Mouse (Mus musculus): Measurements from ENCODE around the gene Lima1. TPM values are rescaled to one million over a fixed set of nuclear protein-coding genes. Genes with fewer than 3 reads are reported as not detected.
A peak's percentile ranks its signal among the peaks of the same experiment; 100 is the strongest.

The Lima1 gene
- polyA plus RNA-seq, 1 experiment from 2014 or later, result 54.7 TPM

DNA sequence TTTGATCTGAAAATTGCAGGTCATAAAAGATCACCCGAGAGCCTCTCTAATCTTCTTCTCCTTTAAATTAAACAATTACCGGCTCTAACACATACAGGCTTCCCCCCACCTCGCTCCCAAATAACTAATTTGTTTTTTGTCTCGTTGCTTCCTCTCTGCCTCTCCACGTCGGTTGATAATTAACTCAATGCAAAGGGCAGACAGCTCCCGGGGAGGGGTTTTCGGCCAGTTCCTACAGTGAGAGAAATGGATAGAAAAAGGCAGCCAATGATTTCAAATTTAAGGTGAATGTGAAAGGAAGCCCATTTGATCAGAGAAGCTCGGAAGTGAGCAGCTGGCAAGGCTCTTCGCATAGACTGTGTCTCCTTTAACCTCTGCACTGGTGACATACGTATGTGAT lies 12.8 kb downstream of the Lima1 start:
- 0 out of 2 replicates have a peak, but pooled peaks have one; percentile 21 for ATAC-seq (ENCODE audit: low FRiP score, low TSS enrichment)
- Histone ChIP-seq H3K4me3 (ENCODE audit: low read length) (no peak overlapping the region), H3K36me3 (ENCODE audit: insufficient read depth, low read length) (no peaks in the 10 kb centered on the region), H3K4me2 (replicated peaks; ENCODE audit: low read depth, low read length) (peak overlapping the region; percentile 29; the same call in 1 of the 2 replicates), H3K27ac (ENCODE audit: low read length) (0 out of 2 replicates have a peak overlapping the region, but pooled peaks have one; percentile 29), H3K27me3 (ENCODE audit: insufficient read depth, low read length) (no peaks in the 10 kb centered on the region), H3K9ac (replicated peaks; ENCODE audit: low read length) (no peak overlapping the region), H3K4me1 (ENCODE audit: insufficient read depth, low read length) (peaks cover 39% of the 10 kb centered on the region), H3K9me3 (ENCODE audit: low read length) (no peaks in the 10 kb centered on the region)
- WGBS, result 37% methylated on average over 11 of the region's 11 CpGs

DNA sequence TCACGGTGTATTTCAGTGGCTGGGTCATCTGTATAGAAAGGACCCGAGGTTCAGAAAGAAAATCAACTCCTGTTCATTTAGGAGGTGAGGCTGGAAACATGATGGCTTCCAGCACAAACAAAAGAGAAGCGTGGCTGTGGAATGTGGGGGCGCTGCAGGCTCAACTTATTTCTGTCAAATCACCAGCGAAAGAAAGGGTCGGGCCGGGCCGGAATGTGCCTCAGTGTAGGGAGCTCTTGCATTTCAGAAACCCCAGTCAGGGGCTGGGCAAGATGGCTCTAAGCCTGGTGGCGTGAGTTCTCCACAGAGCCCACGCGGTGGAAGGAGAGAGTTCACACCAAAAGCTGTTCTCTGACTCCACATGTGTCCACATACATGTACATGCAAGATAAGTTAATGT lies 13.3 kb downstream of the Lima1 start:
- Histone ChIP-seq H3K9me3 (ENCODE audit: low read length) (no peaks in the 10 kb centered on the region), H3K4me3 (ENCODE audit: low read length) (no peak overlapping the region), H3K4me1 (ENCODE audit: insufficient read depth, low read length) (peaks cover 39% of the 10 kb centered on the region), H3K9ac (replicated peaks; ENCODE audit: low read length) (0 out of 2 replicates have a peak overlapping the region, but pooled peaks have one; percentile 12), H3K4me2 (replicated peaks; ENCODE audit: low read depth, low read length) (no peak overlapping the region), H3K27me3 (ENCODE audit: insufficient read depth, low read length) (no peaks in the 10 kb centered on the region), H3K36me3 (ENCODE audit: insufficient read depth, low read length) (no peaks in the 10 kb centered on the region), H3K27ac (ENCODE audit: low read length) (peak overlapping the region; percentile 77)
- no peak for ATAC-seq (ENCODE audit: low FRiP score, low TSS enrichment)
- WGBS, result 40% methylated on average over 11 of the region's 11 CpGs

DNA sequence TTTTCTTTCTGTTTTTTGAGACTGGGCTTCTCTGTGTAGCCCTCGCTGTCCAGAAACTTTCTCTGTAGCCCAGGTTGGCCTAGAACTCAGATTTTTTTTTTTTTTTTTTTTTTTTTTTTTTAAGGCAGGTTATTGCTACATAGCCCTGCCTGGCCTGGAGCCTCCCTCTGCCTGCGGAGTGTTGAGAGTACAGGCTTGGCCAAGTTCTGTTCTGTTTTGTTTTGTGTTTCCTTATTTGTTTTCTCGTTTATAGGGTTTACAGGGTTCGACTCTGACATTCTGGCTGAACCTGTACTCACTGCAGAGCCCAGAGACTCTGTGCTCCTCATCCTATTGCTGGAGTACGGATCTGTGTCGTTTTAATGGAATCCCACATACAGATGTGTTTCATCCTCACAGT lies 13.7 kb downstream of the Lima1 start:
- H3K9ac ChIP-seq (replicated peaks; ENCODE audit: low read length), result 0 out of 2 replicates have a peak overlapping the region, but pooled peaks have one; percentile 12
- H3K27me3 ChIP-seq (ENCODE audit: insufficient read depth, low read length), result no peaks in the 10 kb centered on the region
- H3K36me3 ChIP-seq (ENCODE audit: insufficient read depth, low read length), result no peaks in the 10 kb centered on the region
- no peak overlapping the region for H3K4me3 ChIP-seq (ENCODE audit: low read length)
- WGBS, result 71% methylated on average over 6 of the region's 6 CpGs
- H3K4me1 ChIP-seq (ENCODE audit: insufficient read depth, low read length), result peaks cover 35% of the 10 kb centered on the region
- H3K27ac ChIP-seq (ENCODE audit: low read length), result peak overlapping the region; percentile 77
- no peak for ATAC-seq (ENCODE audit: low FRiP score, low TSS enrichment)
- no peak overlapping the region for H3K4me2 ChIP-seq (replicated peaks; ENCODE audit: low read depth, low read length)
- H3K9me3 ChIP-seq (ENCODE audit: low read length), result no peaks in the 10 kb centered on the region

DNA sequence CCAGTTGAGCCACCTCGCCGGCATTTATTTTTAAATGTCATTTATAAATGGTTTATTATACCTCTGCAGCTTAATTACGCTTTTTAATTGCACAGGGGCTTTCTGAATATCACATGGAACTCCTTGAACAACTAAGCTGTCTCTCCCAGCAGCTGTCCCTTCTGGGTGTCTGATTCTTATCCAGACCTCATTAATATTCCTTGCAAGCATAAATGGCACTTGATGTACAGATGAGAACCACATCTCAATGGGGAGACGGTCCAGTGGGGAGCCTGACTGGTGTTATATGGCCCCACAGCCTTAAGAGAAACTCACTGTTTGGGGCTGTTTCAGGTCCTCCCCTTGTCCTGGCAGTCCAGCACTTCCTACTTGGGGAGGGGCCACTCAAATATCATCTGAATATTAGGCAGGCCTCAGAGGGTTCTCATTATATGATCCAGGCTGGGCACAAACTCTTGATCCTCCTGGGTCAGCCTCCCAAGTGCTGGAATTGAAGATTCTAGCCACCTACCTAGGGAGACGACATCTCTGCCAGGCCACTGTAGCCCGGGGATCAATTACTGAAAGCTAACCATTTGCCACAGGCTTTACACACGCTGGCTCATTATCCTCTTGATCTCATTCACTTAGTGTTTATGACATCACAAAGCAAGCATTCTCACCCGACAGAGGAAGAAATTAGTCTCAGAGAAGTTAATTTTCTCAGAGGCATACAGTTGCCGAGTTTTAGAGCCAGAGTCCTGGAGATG lies 15.4 kb downstream of the Lima1 start:
- H3K4me2 ChIP-seq (replicated peaks; ENCODE audit: low read depth, low read length), result no peak overlapping the region
- no peaks in the 10 kb centered on the region for H3K9me3 ChIP-seq (ENCODE audit: low read length)
- H3K4me1 ChIP-seq (ENCODE audit: insufficient read depth, low read length), result peaks cover 21% of the 10 kb centered on the region
- no peaks in the 10 kb centered on the region for H3K27me3 ChIP-seq (ENCODE audit: insufficient read depth, low read length)
- ATAC-seq (ENCODE audit: low FRiP score, low TSS enrichment), result no peak
- no peaks in the 10 kb centered on the region for H3K36me3 ChIP-seq (ENCODE audit: insufficient read depth, low read length)
- no peak overlapping the region for H3K4me3 ChIP-seq (ENCODE audit: low read length)
- no peak overlapping the region for H3K27ac ChIP-seq (ENCODE audit: low read length)
- 50% methylated on average over 9 of the region's 9 CpGs for WGBS
- no peak overlapping the region for H3K9ac ChIP-seq (replicated peaks; ENCODE audit: low read length)

DNA sequence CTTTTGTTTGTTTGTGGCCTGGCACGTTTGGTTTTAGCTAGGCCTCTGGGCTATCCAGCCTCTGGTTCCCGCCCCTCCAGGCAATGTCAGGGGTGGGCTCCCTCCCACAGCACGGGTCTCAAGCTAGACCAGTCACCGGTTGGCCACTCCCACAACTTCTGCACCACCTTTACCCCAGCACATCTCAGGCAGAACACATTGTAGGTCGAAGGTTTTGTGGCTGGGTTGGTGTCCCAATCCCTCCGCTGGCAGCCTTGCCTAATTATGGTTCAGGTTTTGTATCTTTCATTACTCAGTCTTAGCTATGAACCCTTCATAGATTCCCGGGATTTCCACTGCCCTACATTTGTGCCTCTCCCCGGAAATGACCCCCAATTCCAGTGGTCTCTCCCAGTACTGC lies 17.8 kb downstream of the Lima1 start:
- Histone ChIP-seq H3K9ac (replicated peaks; ENCODE audit: low read length) (no peak overlapping the region), H3K36me3 (ENCODE audit: insufficient read depth, low read length) (no peaks in the 10 kb centered on the region), H3K9me3 (ENCODE audit: low read length) (no peaks in the 10 kb centered on the region), H3K4me2 (replicated peaks; ENCODE audit: low read depth, low read length) (no peak overlapping the region), H3K4me3 (ENCODE audit: low read length) (no peak overlapping the region), H3K4me1 (ENCODE audit: insufficient read depth, low read length) (peaks cover 16% of the 10 kb centered on the region), H3K27ac (ENCODE audit: low read length) (0 out of 2 replicates have a peak overlapping the region, but pooled peaks have one; percentile 18), H3K27me3 (ENCODE audit: insufficient read depth, low read length) (no peaks in the 10 kb centered on the region)
- ATAC-seq (ENCODE audit: low FRiP score, low TSS enrichment), result no peak
- WGBS, result 51% methylated on average over 8 of the region's 8 CpGs

DNA sequence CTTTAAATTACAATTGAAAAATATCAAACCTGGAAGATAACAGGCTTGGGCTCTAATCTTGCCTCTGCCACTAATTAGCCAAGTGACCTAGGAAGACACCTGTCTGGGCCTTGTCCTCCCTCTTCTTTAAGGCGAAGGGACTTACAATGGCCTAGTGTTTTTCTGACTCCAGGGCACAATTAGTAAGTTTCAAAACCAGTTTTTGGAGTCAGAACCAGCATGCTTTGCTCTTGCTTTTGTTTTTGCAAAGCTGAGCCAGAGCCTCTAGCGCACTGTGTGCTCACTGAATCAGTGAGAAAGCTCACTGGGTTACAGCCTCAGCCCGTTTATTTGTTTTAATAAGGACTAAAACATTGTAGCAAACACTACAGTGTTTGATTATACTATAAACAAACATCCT lies 20.1 kb downstream of the Lima1 start:
- Histone ChIP-seq H3K27ac (ENCODE audit: low read length) (no peak overlapping the region), H3K36me3 (ENCODE audit: insufficient read depth, low read length) (no peaks in the 10 kb centered on the region), H3K4me3 (ENCODE audit: low read length) (no peak overlapping the region), H3K4me2 (replicated peaks; ENCODE audit: low read depth, low read length) (no peak overlapping the region), H3K9me3 (ENCODE audit: low read length) (no peaks in the 10 kb centered on the region), H3K4me1 (ENCODE audit: insufficient read depth, low read length) (peaks cover 9% of the 10 kb centered on the region; the same call in 1 of the 2 replicates), H3K27me3 (ENCODE audit: insufficient read depth, low read length) (no peaks in the 10 kb centered on the region), H3K9ac (replicated peaks; ENCODE audit: low read length) (no peak overlapping the region)
- WGBS, result 57% methylated on average over 3 of the region's 3 CpGs
- ATAC-seq (ENCODE audit: low FRiP score, low TSS enrichment), result no peak

DNA sequence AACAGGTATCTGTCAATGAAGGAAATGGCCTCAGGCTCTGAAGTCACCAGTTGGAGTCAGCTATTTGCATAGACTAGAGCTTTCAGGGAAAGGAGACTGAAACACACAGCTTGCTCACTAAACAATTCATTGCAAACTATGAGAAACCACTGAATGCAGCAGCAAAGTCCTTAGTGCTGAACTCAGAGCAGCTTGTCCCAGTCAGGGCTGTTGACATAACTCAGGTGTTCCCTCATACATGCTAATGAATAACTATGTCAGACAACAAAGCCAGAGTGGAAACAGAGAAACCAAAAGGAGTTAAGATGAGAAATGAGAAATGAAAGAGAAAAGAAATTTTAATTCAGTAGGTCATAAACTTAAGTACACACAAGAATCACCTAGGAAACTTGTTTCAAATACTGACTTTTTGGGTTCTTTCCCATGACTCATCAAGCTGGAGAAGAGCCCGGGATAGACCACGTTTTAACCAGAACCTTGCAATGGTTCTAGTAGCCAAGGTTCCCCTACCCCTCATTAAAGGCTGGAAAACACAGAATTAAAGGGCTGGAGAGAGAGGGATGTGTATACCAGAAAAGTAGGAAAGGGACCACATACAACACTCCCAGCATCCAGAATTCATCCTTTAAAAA lies 22.5 kb downstream of the Lima1 start:
- no peak overlapping the region for H3K27ac ChIP-seq (ENCODE audit: low read length)
- H3K9ac ChIP-seq (replicated peaks; ENCODE audit: low read length), result no peak overlapping the region
- no peak overlapping the region for H3K4me3 ChIP-seq (ENCODE audit: low read length)
- H3K9me3 ChIP-seq (ENCODE audit: low read length), result no peaks in the 10 kb centered on the region
- no peaks in the 10 kb centered on the region for H3K36me3 ChIP-seq (ENCODE audit: insufficient read depth, low read length)
- no peak for ATAC-seq (ENCODE audit: low FRiP score, low TSS enrichment)
- H3K27me3 ChIP-seq (ENCODE audit: insufficient read depth, low read length), result no peaks in the 10 kb centered on the region
- peaks cover 17% of the 10 kb centered on the region for H3K4me1 ChIP-seq (ENCODE audit: insufficient read depth, low read length)
- WGBS, result 84% methylated on average over 2 of the region's 2 CpGs
- H3K4me2 ChIP-seq (replicated peaks; ENCODE audit: low read depth, low read length), result no peak overlapping the region

DNA sequence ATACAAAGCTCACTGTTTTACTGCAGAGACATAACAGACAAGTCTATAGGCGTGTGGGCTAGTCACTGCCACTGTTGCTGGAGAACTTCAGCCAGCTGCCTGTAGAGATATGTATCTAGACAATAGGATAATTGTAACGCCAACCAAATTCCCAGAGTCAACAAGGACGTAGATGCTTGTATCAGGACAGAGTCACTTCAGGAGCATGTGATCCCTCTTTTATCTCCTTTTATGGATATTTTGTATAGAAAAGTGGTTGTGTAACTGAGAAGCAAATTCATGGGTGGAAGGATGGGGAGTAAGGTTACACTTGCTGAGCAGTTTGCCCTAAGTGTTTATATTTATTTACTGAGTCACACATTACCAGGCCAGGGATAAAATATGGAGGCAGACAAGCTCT lies 25.0 kb downstream of the Lima1 start:
- H3K9me3 ChIP-seq (ENCODE audit: low read length), result no peaks in the 10 kb centered on the region
- no peak overlapping the region for H3K27ac ChIP-seq (ENCODE audit: low read length)
- WGBS, result 57% methylated on average over 3 of the region's 3 CpGs
- no peak overlapping the region for H3K4me2 ChIP-seq (replicated peaks; ENCODE audit: low read depth, low read length)
- no peak overlapping the region for H3K4me3 ChIP-seq (ENCODE audit: low read length)
- H3K27me3 ChIP-seq (ENCODE audit: insufficient read depth, low read length), result no peaks in the 10 kb centered on the region
- no peak for ATAC-seq (ENCODE audit: low FRiP score, low TSS enrichment)
- H3K9ac ChIP-seq (replicated peaks; ENCODE audit: low read length), result no peak overlapping the region
- H3K4me1 ChIP-seq (ENCODE audit: insufficient read depth, low read length), result peaks cover 22% of the 10 kb centered on the region
- H3K36me3 ChIP-seq (ENCODE audit: insufficient read depth, low read length), result no peaks in the 10 kb centered on the region

DNA sequence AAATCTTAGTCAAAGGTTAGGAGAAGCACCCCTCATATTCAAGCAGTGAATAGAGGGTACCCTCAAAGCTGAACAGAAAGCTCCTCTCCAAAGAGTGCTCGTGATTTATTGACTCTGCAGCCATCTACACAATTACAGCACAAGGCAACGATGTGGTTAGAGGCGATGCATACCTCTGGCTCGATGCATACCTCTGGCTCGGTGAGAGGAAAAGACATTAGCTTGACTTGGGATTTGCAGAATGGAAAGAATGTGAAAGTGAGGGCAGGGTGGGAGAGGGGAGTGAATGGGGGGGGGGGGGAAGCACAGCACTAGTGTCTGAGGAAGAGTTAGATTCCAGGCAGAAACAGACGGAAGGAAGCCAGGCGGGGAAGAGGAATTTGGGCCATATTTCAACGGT lies 27.3 kb downstream of the Lima1 start:
- peak overlapping the region; percentile 75 for H3K27ac ChIP-seq (ENCODE audit: low read length)
- WGBS, result 22% methylated on average over 8 of the region's 8 CpGs
- peak overlapping the region; percentile 28; the same call in 1 of the 2 replicates for H3K4me2 ChIP-seq (replicated peaks; ENCODE audit: low read depth, low read length)
- ATAC-seq (ENCODE audit: low FRiP score, low TSS enrichment), result 0 out of 2 replicates have a peak, but pooled peaks have one; percentile 50
- H3K9me3 ChIP-seq (ENCODE audit: low read length), result no peaks in the 10 kb centered on the region
- H3K27me3 ChIP-seq (ENCODE audit: insufficient read depth, low read length), result no peaks in the 10 kb centered on the region
- no peak overlapping the region; the same call in 1 of the 2 replicates for H3K4me3 ChIP-seq (ENCODE audit: low read length)
- no peak overlapping the region for H3K9ac ChIP-seq (replicated peaks; ENCODE audit: low read length)
- peaks cover 22% of the 10 kb centered on the region for H3K4me1 ChIP-seq (ENCODE audit: insufficient read depth, low read length)
- no peaks in the 10 kb centered on the region for H3K36me3 ChIP-seq (ENCODE audit: insufficient read depth, low read length)

Data from kidney, embryonic 16.5 days (tissue).